Mouse (Mus musculus): ENCODE results near the gene Hbb-bt.

GRCm38 (mm10) chr7:103844525-103845325 lies 30.9 kb upstream of the Hbb-bt start:
- TF ChIP-seq EP300 (IDR thresholded peaks at IDR 0.05; ENCODE audit: low read depth) (no peak), CTCF (IDR thresholded peaks at IDR 0.05; ENCODE audit: low read depth) (no peak)

Measured in heart, postnatal 0 days (tissue).